Mouse (Mus musculus): ENCODE measurements around the gene Spred2.

Gene Spred2

GRCm38 (mm10) chr11:19923888-19924756 is at the start of gene Spred2:
Gene Spred2, plus strand, starts transcription at chr11:19924375.
- in situ Hi-C loops (cut with MboI; ENCODE audit: low sequenced_read_pairs) = loop anchor here (10.0 kb wide), 1 partner anchor 141 kb away; no protein-coding TSS in a partner anchor

GRCm38 (mm10) chr11:19875551-19875950 is 48.6 kb upstream of the Spred2 start:
- in situ Hi-C loops (cut with MboI; ENCODE audit: low sequenced_read_pairs) = no loop called here

- in situ Hi-C loops (cut with MboI; ENCODE audit: low sequenced_read_pairs) = no loop called here
These were observed 48.2 kb upstream of the Spred2 start for GRCm38 (mm10) chr11:19875964-19876363.

GRCm38 (mm10) chr11:19877239-19877915 is 46.8 kb upstream of the Spred2 start:
- in situ Hi-C loops (cut with MboI; ENCODE audit: low sequenced_read_pairs) = no loop called here

- in situ Hi-C loops (cut with MboI; ENCODE audit: low sequenced_read_pairs) = no loop called here
These were observed 42.8 kb upstream of the Spred2 start for GRCm38 (mm10) chr11:19881342-19881741.

- in situ Hi-C loops (cut with MboI; ENCODE audit: low sequenced_read_pairs) = no loop called here
These were observed 33.3 kb upstream of the Spred2 start for GRCm38 (mm10) chr11:19890700-19891406.

- in situ Hi-C loops (cut with MboI; ENCODE audit: low sequenced_read_pairs) = no loop called here
These were observed 30.9 kb upstream of the Spred2 start for GRCm38 (mm10) chr11:19893233-19893632.

- in situ Hi-C loops (cut with MboI; ENCODE audit: low sequenced_read_pairs) = no loop called here
These were observed 24.6 kb upstream of the Spred2 start for GRCm38 (mm10) chr11:19899621-19900020.

GRCm38 (mm10) chr11:19900712-19901111 is 23.5 kb upstream of the Spred2 start:
- in situ Hi-C loops (cut with MboI; ENCODE audit: low sequenced_read_pairs) = no loop called here

GRCm38 (mm10) chr11:19911216-19911615 is 13.0 kb upstream of the Spred2 start:
- in situ Hi-C loops (cut with MboI; ENCODE audit: low sequenced_read_pairs) = no loop called here

GRCm38 (mm10) chr11:19912179-19912578 is 12.0 kb upstream of the Spred2 start:
- in situ Hi-C loops (cut with MboI; ENCODE audit: low sequenced_read_pairs) = no loop called here

- in situ Hi-C loops (cut with MboI; ENCODE audit: low sequenced_read_pairs) = no loop called here
These were observed 11.5 kb upstream of the Spred2 start for GRCm38 (mm10) chr11:19912661-19913060.

- in situ Hi-C loops (cut with MboI; ENCODE audit: low sequenced_read_pairs) = no loop called here
These were observed 10.4 kb upstream of the Spred2 start for GRCm38 (mm10) chr11:19913761-19914160.

GRCm38 (mm10) chr11:19917381-19918245 is 6.6 kb upstream of the Spred2 start:
- in situ Hi-C loops (cut with MboI; ENCODE audit: low sequenced_read_pairs) = no loop called here

- in situ Hi-C loops (cut with MboI; ENCODE audit: low sequenced_read_pairs) = no loop called here
These were observed 6.0 kb upstream of the Spred2 start for GRCm38 (mm10) chr11:19918246-19918540.

- in situ Hi-C loops (cut with MboI; ENCODE audit: low sequenced_read_pairs) = no loop called here
These were observed 4.8 kb upstream of the Spred2 start for GRCm38 (mm10) chr11:19919460-19919784.

GRCm38 (mm10) chr11:19919785-19920671 is 4.1 kb upstream of the Spred2 start:
- in situ Hi-C loops (cut with MboI; ENCODE audit: low sequenced_read_pairs) = loop anchor here (10.0 kb wide), 1 partner anchor 145 kb away; no protein-coding TSS in a partner anchor

GRCm38 (mm10) chr11:19921723-19922122 is 2.5 kb upstream of the Spred2 start:
- in situ Hi-C loops (cut with MboI; ENCODE audit: low sequenced_read_pairs) = loop anchor here (10.0 kb wide), 1 partner anchor 143 kb away; no protein-coding TSS in a partner anchor

GRCm38 (mm10) chr11:19922208-19922607 is 2.0 kb upstream of the Spred2 start:
- in situ Hi-C loops (cut with MboI; ENCODE audit: low sequenced_read_pairs) = loop anchor here (10.0 kb wide), 1 partner anchor 143 kb away; no protein-coding TSS in a partner anchor

All from CH12F3 (cell line).